Mouse (Mus musculus) embryonic fibroblast, embryonic 13.5 days (primary cell): ENCODE measurements at regions not wholly inside any gene's neighbourhood (a gene's known extent, or its start where the extent isn't known, plus 50 kb on each side); places are given as distances from the start of the nearest gene placed in this dataset.

Source experiments
- CTCF ChIP-seq: IDR thresholded peaks from 2 replicates; pipeline ENCODE4 v1.5.1; 2011; ENCODE audit warnings: mild to moderate bottlenecking, control low read depth, low read length, moderate library complexity, borderline replicate concordance; ENCODE audit not compliant: insufficient read depth
- POLR2A ChIP-seq: IDR thresholded peaks from 2 replicates; pipeline ENCODE4 v1.6.1; 2011; ENCODE audit warnings: low read depth, mild to moderate bottlenecking, control low read depth, low read length, moderate library complexity

DNA sequence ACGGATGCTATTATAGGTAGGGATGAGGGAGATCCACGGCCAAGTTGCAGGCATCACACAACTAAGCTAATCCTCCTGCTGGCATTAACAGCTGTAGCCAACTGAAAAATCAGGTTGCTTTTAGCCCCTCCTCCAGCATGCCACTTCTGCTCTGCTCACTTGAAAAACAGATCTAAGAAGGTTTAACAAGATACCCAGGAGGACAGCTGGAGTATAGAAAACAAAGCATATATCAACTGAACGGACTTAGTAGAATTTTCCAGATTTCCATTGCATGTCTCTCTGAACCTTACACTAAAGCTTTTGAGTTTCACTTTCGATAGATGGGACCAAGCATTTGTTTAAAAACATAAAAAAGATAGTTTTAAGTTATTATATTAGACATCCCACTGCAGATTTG is 625.6 kb upstream of the A1bg start:
- no peak for TF ChIP-seq CTCF
- no peak for TF ChIP-seq POLR2A
